Mouse (Mus musculus): ENCODE measurements at regions not wholly inside any gene's neighbourhood (a gene's known extent, or its start where the extent isn't known, plus 50 kb on each side); places are given as distances from the start of the nearest gene placed in this dataset.

DNA sequence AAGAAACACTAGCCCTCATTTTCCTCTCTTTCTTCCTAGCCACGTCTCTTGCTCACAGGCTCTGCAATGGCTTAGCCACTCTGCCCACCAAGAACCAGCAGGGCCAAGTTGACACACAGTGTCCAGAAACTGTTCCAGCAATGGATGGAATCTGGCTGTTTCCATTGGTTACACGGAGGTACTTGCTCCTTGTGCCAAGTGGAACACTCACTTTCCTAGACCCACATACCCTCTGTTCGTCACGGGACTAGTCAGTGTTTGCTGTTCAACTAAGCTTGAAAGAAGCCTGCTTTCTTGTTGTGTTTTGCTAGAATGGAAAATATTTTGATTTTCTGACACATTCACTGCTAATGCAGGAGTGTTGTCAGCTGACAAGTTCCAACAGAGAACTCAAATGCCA lies 575.7 kb upstream of the Gulo start:
- no peak for DNase-seq (ENCODE audit: low spot score in 2 of 2)

DNA sequence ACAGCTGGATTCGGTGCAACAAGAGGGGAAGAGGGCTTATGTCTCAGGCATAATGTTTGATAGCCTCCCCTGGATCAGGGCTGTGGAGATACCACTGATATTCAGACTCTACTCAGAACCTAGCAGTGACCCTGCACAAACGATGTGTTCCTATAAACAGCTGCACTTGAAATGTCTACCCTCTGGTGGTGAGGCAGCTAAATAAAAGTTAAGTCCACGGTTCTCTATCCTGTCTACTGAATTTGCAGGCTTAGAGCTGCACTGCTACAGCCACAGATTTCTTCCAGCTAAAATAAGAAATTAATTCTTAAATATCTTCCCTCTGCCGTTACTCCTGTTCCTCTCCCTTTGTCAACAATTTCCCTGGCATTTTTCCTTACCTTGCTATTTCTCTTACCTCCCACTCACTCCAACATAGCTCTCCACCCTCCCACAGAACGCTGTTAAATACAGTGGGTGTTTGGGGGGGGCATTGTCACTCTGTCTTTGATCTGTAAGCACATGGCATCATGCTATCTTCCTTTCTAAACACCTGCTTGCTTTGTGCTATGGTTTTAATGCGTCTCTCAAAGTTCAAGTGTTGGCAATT lies 571.0 kb upstream of the Gulo start:
- DNase-seq (ENCODE audit: low spot score in 2 of 2) = peak in 1 of 2 experiments; percentile 21

GRCm38 (mm10) chr14:66566600-66566999 lies 557.6 kb upstream of the Gulo start:
- DNase-seq (ENCODE audit: low spot score in 2 of 2) = no peak

GRCm38 (mm10) chr14:66562744-66563143 lies 553.7 kb upstream of the Gulo start:
- no peak for DNase-seq (ENCODE audit: low spot score in 2 of 2)

GRCm38 (mm10) chr14:66561715-66562114 lies 552.7 kb upstream of the Gulo start:
- DNase-seq (ENCODE audit: low spot score in 2 of 2) = no peak

DNA sequence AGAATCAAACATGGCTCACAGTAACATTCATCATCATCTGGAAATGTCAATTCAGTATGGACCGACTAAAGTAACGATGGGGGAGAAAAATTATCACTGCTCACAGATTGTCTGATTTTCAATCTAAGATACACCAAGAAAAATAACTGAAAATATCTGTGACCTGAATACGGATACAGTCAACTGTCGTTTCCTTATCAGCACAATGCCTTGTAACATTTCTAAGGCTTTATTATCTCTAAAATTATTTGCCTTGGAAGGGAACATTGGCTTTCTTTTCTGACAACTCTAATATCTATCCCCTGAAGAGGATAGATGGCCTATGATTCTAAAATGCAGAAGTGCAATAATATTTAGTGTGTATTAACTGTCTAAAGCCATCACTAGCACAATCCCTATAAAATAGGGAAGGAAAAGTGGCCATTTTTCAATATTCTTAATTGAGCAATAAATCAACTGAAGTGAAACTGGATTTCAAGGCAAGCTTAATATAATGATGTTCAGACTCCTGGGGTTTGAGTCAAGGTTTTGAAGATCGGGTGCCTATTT lies 552.1 kb upstream of the Gulo start:
- no peak for DNase-seq (ENCODE audit: low spot score in 2 of 2)

DNA sequence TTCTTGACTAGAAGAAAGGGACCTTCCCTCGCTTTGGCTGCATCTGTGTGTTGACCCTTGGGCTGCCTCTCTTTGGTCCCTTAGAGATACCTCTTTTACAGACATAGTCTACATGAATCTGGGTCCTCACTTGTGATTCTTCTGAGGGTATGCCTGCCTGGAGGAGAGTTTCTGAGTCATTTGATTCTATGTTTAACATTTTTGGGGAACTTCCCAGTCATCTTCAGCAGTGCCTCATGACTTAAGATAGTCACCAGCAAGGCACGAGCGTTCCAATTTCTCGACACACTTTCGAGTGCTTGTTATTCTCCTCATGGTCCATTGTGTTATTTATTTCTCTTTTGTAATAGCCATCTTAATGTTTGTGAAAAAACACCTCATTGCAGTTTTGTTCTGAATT lies 549.4 kb upstream of the Gulo start:
- DNase-seq (ENCODE audit: low spot score in 2 of 2) = no peak

DNA sequence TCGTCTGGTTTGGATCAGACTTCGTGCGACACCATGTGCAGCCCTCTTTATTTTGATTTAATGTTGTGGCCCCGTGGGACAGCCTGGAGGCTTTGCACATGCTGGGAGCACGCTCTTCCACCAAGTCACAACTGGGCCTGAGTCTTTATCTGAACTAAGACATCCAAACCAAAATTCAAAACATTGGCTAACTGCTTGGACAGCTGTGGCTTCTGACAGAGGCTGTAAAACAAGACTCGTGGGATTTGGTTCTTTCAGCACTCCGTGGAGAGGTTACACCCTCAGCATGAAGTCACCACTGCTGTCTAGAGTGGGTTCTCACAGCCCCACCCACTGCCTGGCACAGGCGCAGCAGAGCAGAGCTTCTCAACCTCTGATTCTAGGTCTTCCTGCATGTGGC lies 548.6 kb upstream of the Gulo start:
- no peak for DNase-seq (ENCODE audit: low spot score in 2 of 2)

- peak in 1 of 2 experiments; percentile 33 for DNase-seq (ENCODE audit: low spot score in 2 of 2)
Measured at GRCm38 (mm10) chr14:66538498-66538897, 529.5 kb upstream of the Gulo start.

DNA sequence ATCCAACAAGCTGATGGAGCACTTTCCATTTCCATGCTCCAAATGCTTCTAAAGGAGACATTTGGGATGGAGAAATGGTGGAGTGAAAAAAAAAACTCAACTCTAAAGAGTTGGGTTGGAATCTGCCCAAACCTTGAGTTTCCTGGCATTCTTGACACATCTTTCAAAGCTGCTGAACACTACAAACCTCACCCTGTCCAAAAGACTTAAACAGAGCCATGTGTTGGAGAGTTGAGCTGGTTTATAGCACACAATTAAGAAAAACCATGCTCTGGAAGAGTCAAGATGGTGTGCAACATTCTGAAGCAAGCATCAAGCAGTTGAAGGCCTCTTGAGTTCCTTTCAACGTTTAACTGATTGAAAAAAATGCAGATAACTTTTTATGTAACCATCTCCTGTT lies 525.7 kb upstream of the Gulo start:
- no peak for DNase-seq (ENCODE audit: low spot score in 2 of 2)

DNA sequence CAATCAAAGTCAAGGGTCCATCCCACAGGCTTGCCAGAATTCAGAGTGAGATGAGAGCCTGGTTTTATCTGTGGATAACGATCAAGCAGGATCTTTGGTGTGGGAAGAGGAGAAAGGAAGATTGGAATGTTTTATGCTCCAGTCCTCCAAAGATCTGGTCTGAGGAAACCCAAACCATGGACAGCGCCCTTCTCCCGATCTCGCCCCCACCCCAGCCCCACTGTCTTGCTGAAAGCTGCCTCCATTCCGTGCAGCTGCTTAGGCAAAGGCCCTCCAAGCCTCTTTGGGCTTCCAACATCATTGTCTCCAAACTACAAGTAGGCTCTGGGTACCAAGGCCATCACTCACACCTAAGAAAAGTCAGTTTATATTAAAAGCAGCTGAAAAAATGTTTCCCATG lies 519.1 kb upstream of the Gulo start:
- no peak for DNase-seq (ENCODE audit: low spot score in 2 of 2)

GRCm38 (mm10) chr14:66527061-66527460 lies 518.1 kb upstream of the Gulo start:
- no peak for DNase-seq (ENCODE audit: low spot score in 2 of 2)

DNA sequence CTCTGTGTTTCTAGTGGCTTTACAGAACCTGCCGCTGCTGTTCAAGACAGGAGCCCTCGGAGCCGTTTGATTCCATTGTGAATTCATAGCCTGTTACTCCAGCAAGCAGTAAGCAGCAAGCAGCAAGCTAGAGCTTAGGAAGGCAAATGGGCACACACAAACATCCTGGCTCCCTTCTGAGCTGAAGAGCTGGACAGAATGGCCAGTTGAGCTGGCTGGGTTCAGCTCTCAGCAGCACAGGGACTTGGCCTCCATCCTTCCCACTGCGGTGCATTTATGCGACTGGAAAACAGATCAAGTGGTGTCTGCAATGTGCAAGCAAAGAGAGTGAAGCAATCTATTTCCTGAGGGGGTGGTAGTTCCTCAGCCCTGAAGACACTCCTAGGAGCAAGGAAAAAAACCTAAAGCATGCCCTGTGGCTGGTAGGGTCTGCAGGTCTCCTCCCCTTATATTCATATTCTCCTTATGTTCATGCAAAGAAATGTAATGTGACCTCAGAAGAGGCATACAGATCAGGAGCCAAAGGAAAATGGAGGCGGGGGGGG lies 513.9 kb upstream of the Gulo start:
- peak in 1 of 2 experiments; percentile 47 for DNase-seq (ENCODE audit: low spot score in 2 of 2)

GRCm38 (mm10) chr14:66521836-66522629 lies 513.0 kb upstream of the Gulo start:
- DNase-seq (ENCODE audit: low spot score in 2 of 2) = peak in 1 of 2 experiments; percentile 52

DNA sequence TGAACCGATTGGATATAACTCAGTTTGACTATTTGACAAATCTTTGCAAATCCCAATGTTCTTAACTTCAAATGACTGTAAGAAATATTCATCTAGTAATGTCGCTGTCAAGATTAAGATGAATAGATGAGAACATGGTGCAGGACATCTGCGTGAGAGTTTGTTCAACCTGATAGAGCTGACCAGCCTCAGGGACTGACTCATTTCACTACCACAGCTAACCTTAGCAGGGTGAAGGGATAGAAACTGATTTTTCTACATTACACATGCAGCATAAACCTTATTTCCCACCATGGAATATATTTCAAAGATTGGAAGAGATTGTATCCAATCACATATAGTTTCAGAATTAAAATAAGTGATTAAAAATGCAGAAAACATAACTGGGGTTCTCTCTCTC lies 507.8 kb upstream of the Gulo start:
- no peak for DNase-seq (ENCODE audit: low spot score in 2 of 2)

GRCm38 (mm10) chr14:66510750-66511149 lies 501.7 kb upstream of the Gulo start:
- DNase-seq (ENCODE audit: low spot score in 2 of 2) = no peak

DNA sequence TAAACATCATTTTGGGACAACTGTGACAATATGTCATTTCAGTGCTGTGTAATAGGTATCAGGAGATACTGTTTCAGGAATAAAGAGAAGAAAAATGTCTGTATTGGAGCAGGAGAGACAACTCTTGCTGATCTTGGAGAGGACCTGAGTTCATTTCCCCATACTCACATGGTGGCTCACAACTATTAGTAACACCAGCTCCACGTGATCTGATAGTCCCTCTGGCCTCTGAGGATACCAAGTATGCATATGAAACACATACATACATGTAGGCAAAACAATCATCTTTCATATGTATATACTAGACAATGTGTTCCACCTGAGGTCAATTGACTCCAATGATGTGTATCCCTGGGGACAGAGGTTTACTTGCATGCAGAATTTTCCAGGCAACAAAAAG lies 501.2 kb upstream of the Gulo start:
- DNase-seq (ENCODE audit: low spot score in 2 of 2) = no peak

DNA sequence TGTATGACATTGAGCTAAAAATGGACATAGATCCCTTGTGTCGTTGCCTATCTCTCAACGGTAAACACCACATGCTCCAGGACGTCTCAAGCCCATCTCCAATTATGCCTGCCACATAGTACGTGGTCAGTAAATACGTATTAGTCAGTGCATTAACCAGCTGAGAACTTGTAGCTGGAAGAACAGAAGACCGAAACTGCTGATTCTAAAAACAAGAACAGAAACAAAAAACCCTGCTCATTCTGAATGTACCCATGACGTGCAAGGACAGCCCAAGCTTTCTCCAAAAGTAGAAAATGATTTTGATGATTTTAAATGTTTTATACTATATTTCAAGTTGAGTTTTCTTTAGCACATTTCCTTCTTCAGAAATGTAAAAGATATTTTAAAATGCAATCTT lies 500.7 kb upstream of the Gulo start:
- no peak for DNase-seq (ENCODE audit: low spot score in 2 of 2)

GRCm38 (mm10) chr14:66501995-66502394 lies 493.0 kb upstream of the Gulo start:
- no peak for DNase-seq (ENCODE audit: low spot score in 2 of 2)

DNA sequence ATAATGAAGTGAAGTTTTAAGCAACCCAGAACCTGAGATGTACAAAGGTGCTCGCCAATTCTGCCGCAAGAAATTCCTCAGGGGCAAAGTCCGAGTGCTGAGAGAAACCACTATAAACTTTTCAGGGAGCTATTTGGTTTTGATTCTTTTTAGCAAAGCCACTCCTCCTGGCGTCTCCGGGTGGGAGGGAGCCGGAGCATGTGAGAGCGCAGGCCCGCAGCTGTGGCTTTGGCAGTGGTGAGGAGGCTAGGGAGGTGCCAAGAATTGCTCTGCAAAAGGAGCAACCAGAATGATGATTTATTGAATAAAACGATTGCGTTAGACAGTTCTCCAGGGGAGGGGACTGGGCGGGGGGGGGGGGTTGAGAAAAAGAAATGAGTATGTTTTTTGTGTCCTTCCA lies 490.9 kb upstream of the Gulo start:
- DNase-seq (ENCODE audit: low spot score in 2 of 2) = peak; percentile 73 to 85

- no peak for DNase-seq (ENCODE audit: low spot score in 2 of 2)
Measured at GRCm38 (mm10) chr14:66495146-66495545, 486.1 kb upstream of the Gulo start.

- peak; percentile 89 to 95 for DNase-seq (ENCODE audit: low spot score in 2 of 2)
Measured at GRCm38 (mm10) chr14:66494518-66494923, 485.5 kb upstream of the Gulo start.

Measured in layer of hippocampus, adult 18-20 months (tissue).